Mouse (Mus musculus) spleen, postnatal 0 days (tissue): ENCODE measurements around the gene Olfr1259. TPM values are rescaled to one million over a fixed set of nuclear protein-coding genes. Genes with fewer than 3 reads are reported as not detected.

Experiments
- polyA plus RNA-seq: library from polyadenylated mRNA; unstranded; fragments of >200 nt; fragmentation: Nextera tagmentation; extraction: Ambion mirVana; gene quantifications from 2 replicates; pipeline ENCODE4 v1.2.1, GENCODE M21; 2015

The Olfr1259 gene
- not detected in 2 replicates for polyA plus RNA-seq

DNA sequence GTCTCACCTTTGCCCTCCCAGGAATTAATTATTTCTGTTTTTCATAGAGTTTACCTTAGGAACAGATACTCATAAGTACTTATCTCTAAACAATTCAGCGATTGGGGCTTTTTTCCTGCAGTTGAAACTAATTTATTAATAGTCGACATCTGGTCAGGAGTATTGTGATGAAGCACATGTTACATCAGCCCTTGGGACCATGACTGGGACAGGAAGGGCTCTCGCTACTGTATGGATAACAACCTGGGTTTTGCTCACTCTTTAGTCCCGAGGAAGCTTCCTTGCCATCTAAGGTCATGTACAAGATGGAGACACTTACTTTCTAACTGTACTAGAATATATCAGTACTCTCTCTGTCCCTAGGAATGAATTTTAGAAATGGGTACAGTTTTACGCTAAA lies at the start of gene Olfr1259:
Olfr1259 (minus strand) TSS at position 101 of the 400 bp plus-strand sequence.

DNA sequence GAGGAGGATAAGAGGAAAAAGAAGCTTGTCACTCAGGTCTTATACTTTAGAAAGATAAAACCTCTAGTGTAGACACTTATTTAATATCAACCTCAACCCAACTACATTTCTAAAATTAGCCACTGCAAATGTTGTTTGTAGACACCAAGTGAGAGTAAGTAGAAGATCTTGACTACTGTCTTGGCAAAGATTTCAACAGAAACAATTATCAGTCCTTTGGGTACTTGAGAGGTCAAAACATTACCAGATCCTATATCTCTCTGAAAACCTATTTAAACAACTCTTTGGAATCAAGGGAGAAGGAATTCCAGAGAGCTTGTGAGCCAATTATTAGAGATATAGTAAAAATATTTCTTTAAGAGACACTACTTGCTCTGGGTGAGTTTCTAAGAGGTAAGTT lies 42.5 kb upstream of the Olfr1259 start, which contains the start of gene Olfr1261:
Olfr1261 (plus strand) TSS at position 301 of the 400 bp plus-strand sequence.

DNA sequence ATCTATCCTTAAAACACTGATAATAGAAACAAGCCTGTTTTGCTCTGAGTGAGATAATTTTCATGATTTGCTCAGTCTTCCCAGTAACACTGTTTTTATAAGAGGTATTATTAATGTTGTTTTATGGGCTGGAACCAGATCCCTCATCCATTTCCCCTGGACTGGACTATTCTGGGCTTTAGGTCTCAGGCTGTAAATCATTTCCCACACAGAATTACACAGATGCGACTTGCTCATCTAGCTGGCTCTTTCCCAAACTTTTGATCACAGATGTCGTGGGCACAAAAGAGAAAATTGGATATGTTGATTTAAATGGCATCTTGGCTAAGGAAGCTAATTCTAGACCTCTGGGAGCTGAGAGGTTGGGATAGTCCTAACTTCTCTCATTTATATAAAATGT lies 25.7 kb upstream of the Olfr1259 start, which contains the start of gene Olfr1260:
Olfr1260 (plus strand) TSS at position 157 of the 400 bp plus-strand sequence.

DNA sequence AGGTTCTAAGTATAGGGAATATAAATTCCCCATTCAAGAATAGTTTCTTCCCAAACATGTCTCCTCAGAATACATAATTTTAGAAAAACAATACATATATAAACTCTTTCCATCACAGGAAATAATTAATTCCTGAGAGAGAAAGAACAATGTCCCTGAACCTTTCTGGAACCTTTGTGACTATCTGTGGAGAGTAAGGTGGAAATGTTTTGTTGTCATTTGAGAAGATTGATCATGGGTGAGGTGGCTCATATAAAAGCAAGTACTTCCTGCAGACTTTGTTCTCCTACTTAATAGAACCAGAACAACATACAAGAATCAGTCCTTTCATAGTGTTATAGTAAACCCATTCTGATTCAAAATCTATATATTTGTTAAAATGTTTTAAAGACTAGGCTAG lies 21.5 kb downstream of the Olfr1259 start, which contains the start of gene Olfr1258:
Olfr1258 (plus strand) TSS at position 301 of the 400 bp plus-strand sequence.

Other genes with a start within 250 kb of the Olfr1259 start
- gene Olfr1252, start 223.7 kb downstream of the Olfr1259 start, polyA plus RNA-seq, result not detected in 2 replicates
- gene Olfr1253, start 191.6 kb downstream of the Olfr1259 start, polyA plus RNA-seq, result not detected in 2 replicates
- gene Olfr1254, start 155.0 kb downstream of the Olfr1259 start, polyA plus RNA-seq, result not detected in 2 replicates
- gene Olfr1255, start 136.6 kb downstream of the Olfr1259 start, polyA plus RNA-seq, result not detected in 2 replicates
- not detected in 2 replicates for gene Olfr1256, start 107.1 kb downstream of the Olfr1259 start, polyA plus RNA-seq
- gene Olfr48, start 100.5 kb downstream of the Olfr1259 start, polyA plus RNA-seq, result not detected in 2 replicates
- gene Olfr1257, start 70.2 kb downstream of the Olfr1259 start, polyA plus RNA-seq, result not detected in 2 replicates
- not detected in 2 replicates for gene Olfr1258, start 21.4 kb downstream of the Olfr1259 start, polyA plus RNA-seq
- not detected in 2 replicates for gene Olfr1260, start 25.7 kb upstream of the Olfr1259 start, polyA plus RNA-seq
- not detected in 2 replicates for gene Olfr1261, start 42.6 kb upstream of the Olfr1259 start, polyA plus RNA-seq
- gene Olfr1262, start 51.5 kb upstream of the Olfr1259 start, polyA plus RNA-seq, result not detected in 2 replicates
- gene Olfr1263, start 63.5 kb upstream of the Olfr1259 start, polyA plus RNA-seq, result not detected in 2 replicates
- not detected in 2 replicates for gene Olfr1264, start 76.9 kb upstream of the Olfr1259 start, polyA plus RNA-seq
- not detected in 2 replicates for gene Olfr1265, start 86.7 kb upstream of the Olfr1259 start, polyA plus RNA-seq
- not detected in 2 replicates for gene Olfr140, start 114.9 kb upstream of the Olfr1259 start, polyA plus RNA-seq
- not detected in 2 replicates for gene Olfr1269, start 172.7 kb upstream of the Olfr1259 start, polyA plus RNA-seq
- not detected in 2 replicates for gene Olfr32, start 193.6 kb upstream of the Olfr1259 start, polyA plus RNA-seq
- gene Olfr1270, start 204.4 kb upstream of the Olfr1259 start, polyA plus RNA-seq, result not detected in 2 replicates